Mouse (Mus musculus) CD4-positive, CD25-positive, alpha-beta regulatory T cell, adult 9 weeks (primary cell): Measurements from ENCODE around the gene Hps6. TPM values are rescaled to one million over a fixed set of nuclear protein-coding genes. Genes with fewer than 3 reads are reported as not detected.

ENCODE experiments used
- polyA plus RNA-seq: library from polyadenylated mRNA; unstranded; fragments of 100-300 nt; shearing (Covaris generic); gene quantifications from one replicate; pipeline ENCODE4 v1.2.1, GENCODE M21; 2017

Gene Hps6
- polyA plus RNA-seq, result 8.6 TPM

GRCm38 (mm10) chr19:46003371-46004226 is at the start of gene Hps6:
Hps6 (plus strand) TSS chr19:46003508.

GRCm38 (mm10) chr19:45997785-45998693 is 5.3 kb upstream of the Hps6 start, which contains the start of gene Armh3:
Armh3 (minus strand) TSS chr19:45998488.

GRCm38 (mm10) chr19:46044271-46044992 is 41.1 kb downstream of the Hps6 start, which contains the start of gene Pprc1:
Pprc1 (plus strand) TSS chr19:46044886.

GRCm38 (mm10) chr19:46044993-46045695 is 41.8 kb downstream of the Hps6 start, which contains the start of gene Ldb1:
Ldb1 (minus strand) TSS chr19:46045214.

Other genes starting within 250 kb of the Hps6 start
- gene Mgea5, start 219.7 kb upstream of the Hps6 start, polyA plus RNA-seq, result 99.1 TPM
- gene Kcnip2, start 187.4 kb upstream of the Hps6 start, polyA plus RNA-seq, result 11.4 TPM
- 17.1 TPM for gene Armh3, start 5.0 kb upstream of the Hps6 start, polyA plus RNA-seq
- 44.5 TPM for gene Pprc1, start 41.4 kb downstream of the Hps6 start, polyA plus RNA-seq
- gene Ldb1, start 41.7 kb downstream of the Hps6 start, polyA plus RNA-seq, result 34.4 TPM
- 104 TPM for gene Nolc1, start 72.4 kb downstream of the Hps6 start, polyA plus RNA-seq
- gene Elovl3, start 128.4 kb downstream of the Hps6 start, polyA plus RNA-seq, result not detected
- gene Pitx3, start 144.8 kb downstream of the Hps6 start, polyA plus RNA-seq, result not detected
- gene Gbf1, start 149.0 kb downstream of the Hps6 start, polyA plus RNA-seq, result 84.8 TPM